ENCODE assay signal across 7 mouse cellular contexts in genomic region chr3:58525652-58526407, GRCm38 (mm10). TPM values are rescaled to one million over a fixed set of nuclear protein-coding genes. Genes with fewer than 3 reads are reported as not detected.
DNase-seq lines count a peak whose midpoint lies in the region; ATAC-seq and TF ChIP-seq lines count a peak whose summit lies in the region.

Gene Eif2a, plus strand, starts transcription at chr3:58525821.
Gene Serp1, minus strand, starts transcription at chr3:58525892.

- DNase-seq in adrenal gland, postnatal 10 days: peak; percentile 99
- DNase-seq in embryonic facial prominence, embryonic 10.5 days (ENCODE audit: low spot score): peak; percentile 99
- peak; percentile 61 for DNase-seq in gonadal fat pad, adult 2 months (ENCODE audit: low read depth)
- peak; percentile 98 for DNase-seq in left cerebral cortex, postnatal 4 days

- ATAC-seq in intestine, postnatal 0 days: peak; percentile 99
- peak; percentile 99 for ATAC-seq in midbrain, embryonic 12.5 days (ENCODE audit: low FRiP score, low read depth)

- H3K27ac ChIP-seq in embryonic facial prominence, embryonic 10.5 days (replicated peaks): peak within 1 kb of the TSS; percentile 97
- peak within 1 kb of the TSS; percentile 96 for H3K27ac ChIP-seq in intestine, postnatal 0 days (ENCODE audit: low read depth, low read length)
- peak within 1 kb of the TSS; percentile 93 for H3K27ac ChIP-seq in midbrain, embryonic 12.5 days (replicated peaks)
- peak within 1 kb of the TSS; percentile 91 for H3K27ac ChIP-seq in small intestine, adult 2 months (ENCODE audit: insufficient read depth, low read depth, low read length)

- TF ChIP-seq POLR2A in small intestine, adult 2 months (IDR thresholded peaks at IDR 0.05; ENCODE audit: low read depth, low read length): peak; percentile 98

- TF ChIP-seq CTCF in intestine, postnatal 0 days (IDR thresholded peaks at IDR 0.05; ENCODE audit: low read depth): 0 out of 2 replicates have a peak, but pooled peaks have one; percentile 0
- TF ChIP-seq CTCF in small intestine, adult 2 months (IDR thresholded peaks at IDR 0.05; ENCODE audit: extremely low read depth, insufficient read length, insufficient replicate concordance, low read depth, low read length): no peak

- H3K27me3 ChIP-seq in embryonic facial prominence, embryonic 10.5 days (replicated peaks; ENCODE audit: low read depth, poor library complexity, severe bottlenecking): no peaks in the 10 kb centered on the region
- H3K27me3 ChIP-seq in intestine, postnatal 0 days (replicated peaks; ENCODE audit: control insufficient read depth, insufficient read depth, low read length): no peaks in the 10 kb centered on the region
- H3K27me3 ChIP-seq in midbrain, embryonic 12.5 days: no peaks in the 10 kb centered on the region
- H3K27me3 ChIP-seq in small intestine, adult 2 months (ENCODE audit: control insufficient read depth, insufficient read depth, low read length): no peaks in the 10 kb centered on the region

- H3K9me3 ChIP-seq in embryonic facial prominence, embryonic 10.5 days: no peaks in the 10 kb centered on the region
- H3K9me3 ChIP-seq in intestine, postnatal 0 days (ENCODE audit: control insufficient read depth): no peaks in the 10 kb centered on the region
- H3K9me3 ChIP-seq in midbrain, embryonic 12.5 days: no peaks in the 10 kb centered on the region

- peaks cover 19% of the 10 kb centered on the region for H3K4me1 ChIP-seq in embryonic facial prominence, embryonic 10.5 days
- no peaks in the 10 kb centered on the region for H3K4me1 ChIP-seq in intestine, postnatal 0 days (replicated peaks; ENCODE audit: control insufficient read depth, insufficient read depth, low read length)
- H3K4me1 ChIP-seq in midbrain, embryonic 12.5 days: peaks cover 16% of the 10 kb centered on the region
- H3K4me1 ChIP-seq in small intestine, adult 2 months (ENCODE audit: control insufficient read depth, insufficient read depth, insufficient read length, low read length): no peaks in the 10 kb centered on the region

- H3K9ac ChIP-seq in intestine, postnatal 0 days (ENCODE audit: low read depth, low read length): peak within 1 kb of the TSS; percentile 96
- peak within 1 kb of the TSS; percentile 93 for H3K9ac ChIP-seq in midbrain, embryonic 12.5 days (replicated peaks)

- H3K36me3 ChIP-seq in embryonic facial prominence, embryonic 10.5 days (replicated peaks): peaks cover 35% of the 10 kb centered on the region
- H3K36me3 ChIP-seq in intestine, postnatal 0 days (ENCODE audit: control insufficient read depth, insufficient read depth): peaks cover 11% of the 10 kb centered on the region; the same call in 1 of the 2 replicates
- peaks cover 22% of the 10 kb centered on the region for H3K36me3 ChIP-seq in midbrain, embryonic 12.5 days
- peaks cover 19% of the 10 kb centered on the region for H3K36me3 ChIP-seq in small intestine, adult 2 months (ENCODE audit: control insufficient read depth, insufficient read depth, low read length)

- intact Hi-C loops in left cerebral cortex, postnatal 4 days (cut with DNase I): no loop called here

- WGBS in embryonic facial prominence, embryonic 10.5 days: under 1% methylated on average over 57 of the region's 57 CpGs
- under 1% methylated on average over 56 of the region's 57 CpGs for WGBS in intestine, postnatal 0 days
- WGBS in midbrain, embryonic 12.5 days: under 1% methylated on average over 57 of the region's 57 CpGs
- WGBS in small intestine, adult 2 months: under 1% methylated on average over 57 of the region's 57 CpGs

- peak within 1 kb of the TSS; percentile 99 for H3K4me3 ChIP-seq in embryonic facial prominence, embryonic 10.5 days
- peak within 1 kb of the TSS; percentile 84 for H3K4me3 ChIP-seq in intestine, postnatal 0 days (ENCODE audit: low read depth, low read length)
- H3K4me3 ChIP-seq in midbrain, embryonic 12.5 days: peak within 1 kb of the TSS; percentile 94
- peak within 1 kb of the TSS; percentile 89 for H3K4me3 ChIP-seq in small intestine, adult 2 months (ENCODE audit: low read depth, low read length)

- peak within 1 kb of the TSS; percentile 70 for H3K4me2 ChIP-seq in intestine, postnatal 0 days (replicated peaks; ENCODE audit: low read depth)
- peak within 1 kb of the TSS; percentile 84 for H3K4me2 ChIP-seq in midbrain, embryonic 12.5 days (replicated peaks)

RNA-seq across cellular contexts. Expression of gene Eif2a, which starts in this region (rescaled TPM):
- 10 to 100 TPM; 57.2 to 61.4 TPM for total RNA-seq in adrenal gland, postnatal 10 days (2021)
- polyA plus RNA-seq in embryonic facial prominence, embryonic 10.5 days (2016; fragmentation: Nextera tagmentation; extraction: Ambion mirVana): 57.4 and 58.9 TPM in 2 replicates
- 13.1 and 15.0 TPM in 2 replicates for polyA plus RNA-seq in gonadal fat pad, adult 2 months (2012; rRNA removed)
- 28.4 and 29.2 TPM in 2 replicates for polyA plus RNA-seq in intestine, postnatal 0 days (2015; fragmentation: Nextera tagmentation; extraction: Ambion mirVana)
- 10 to 100 TPM; 48.0 to 48.1 TPM for total RNA-seq in left cerebral cortex, postnatal 4 days (2021)
- polyA plus RNA-seq in midbrain, embryonic 12.5 days (2016; fragmentation: Nextera tagmentation; extraction: Ambion mirVana): 51.5 and 51.6 TPM in 2 replicates
- 0.76 and 1.8 TPM in 2 replicates for polyA plus RNA-seq in small intestine, adult 2 months (2012; rRNA removed)

RNA-seq across cellular contexts. Expression of gene Serp1, which starts in this region (rescaled TPM):
- total RNA-seq in adrenal gland, postnatal 10 days (2021): 10 to 100 TPM; 55.3 to 72.1 TPM
- polyA plus RNA-seq in embryonic facial prominence, embryonic 10.5 days (2016; fragmentation: Nextera tagmentation; extraction: Ambion mirVana): 144 and 146 TPM in 2 replicates
- polyA plus RNA-seq in gonadal fat pad, adult 2 months (2012; rRNA removed): 47.8 and 69.9 TPM in 2 replicates
- polyA plus RNA-seq in intestine, postnatal 0 days (2015; fragmentation: Nextera tagmentation; extraction: Ambion mirVana): 156 TPM in 2 replicates
- 10 to 100 TPM; 24.4 to 26.0 TPM for total RNA-seq in left cerebral cortex, postnatal 4 days (2021)
- polyA plus RNA-seq in midbrain, embryonic 12.5 days (2016; fragmentation: Nextera tagmentation; extraction: Ambion mirVana): 111 and 118 TPM in 2 replicates
- polyA plus RNA-seq in small intestine, adult 2 months (2012; rRNA removed): 62.4 and 73.5 TPM in 2 replicates

Comparison
In these comparisons a context has a peak if more than half of its experiments do, and no peak if none do; other contexts are left out.
1. Peak in every context shown above with its lines: DNase-seq, ATAC-seq, H3K4me3 ChIP-seq and H3K27ac ChIP-seq.